Mouse (Mus musculus) thymus, postnatal 25 days (tissue): Measurements from ENCODE around the gene Gm49395.

Source experiments
- DNase-seq: peaks from one replicate; pipeline ENCODE4 v3.0.0; 2022

Gm49395 gene

GRCm38 (mm10) chr13:115101355-115102191, at the start of gene Gm49395, which contains the start of gene Itga1:
Gm49395 (minus strand) TSS chr13:115101921.
Itga1 (minus strand) TSS chr13:115101964.
- no peak for DNase-seq

DNA sequence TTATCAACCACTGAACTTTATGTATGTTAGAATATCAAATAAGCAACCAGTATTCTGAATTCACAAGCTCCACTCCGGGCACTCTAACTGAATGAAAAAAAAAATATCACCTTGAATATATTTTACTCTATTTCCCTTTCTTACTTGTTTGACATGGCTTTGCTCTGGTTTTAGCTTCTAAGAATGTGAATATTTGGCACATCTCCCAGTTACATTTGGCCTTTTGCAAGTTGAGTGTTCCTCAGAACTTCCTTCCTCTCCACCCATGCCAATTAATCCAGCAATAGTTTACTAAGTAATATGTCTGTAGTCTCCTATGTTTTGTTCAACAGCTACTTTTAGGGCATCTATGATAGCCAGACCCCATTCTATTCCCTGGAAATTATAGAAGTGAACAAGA, 48.9 kb upstream of the Gm49395 start:
- DNase-seq, result no peak

DNA sequence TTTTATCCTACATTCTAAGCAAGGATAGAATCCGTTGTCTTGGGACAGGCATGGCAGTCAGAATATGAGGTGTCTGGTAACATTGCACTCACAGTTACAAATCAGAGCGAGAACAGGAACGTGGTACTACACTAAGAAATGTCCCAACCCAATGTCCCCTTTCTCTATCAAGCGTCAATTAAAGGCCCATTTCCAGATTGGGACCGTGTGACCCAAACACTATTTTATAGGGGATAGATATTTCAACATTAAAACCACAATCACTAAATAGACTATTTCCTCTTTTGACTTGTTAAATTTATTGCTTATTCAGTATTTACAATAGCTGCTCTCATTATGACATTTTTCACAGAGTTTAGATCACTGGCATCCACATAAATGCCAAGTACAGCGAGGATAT, 48.1 kb upstream of the Gm49395 start:
- DNase-seq, result no peak

GRCm38 (mm10) chr13:115143575-115143974, 41.9 kb upstream of the Gm49395 start:
- DNase-seq, result no peak

DNA sequence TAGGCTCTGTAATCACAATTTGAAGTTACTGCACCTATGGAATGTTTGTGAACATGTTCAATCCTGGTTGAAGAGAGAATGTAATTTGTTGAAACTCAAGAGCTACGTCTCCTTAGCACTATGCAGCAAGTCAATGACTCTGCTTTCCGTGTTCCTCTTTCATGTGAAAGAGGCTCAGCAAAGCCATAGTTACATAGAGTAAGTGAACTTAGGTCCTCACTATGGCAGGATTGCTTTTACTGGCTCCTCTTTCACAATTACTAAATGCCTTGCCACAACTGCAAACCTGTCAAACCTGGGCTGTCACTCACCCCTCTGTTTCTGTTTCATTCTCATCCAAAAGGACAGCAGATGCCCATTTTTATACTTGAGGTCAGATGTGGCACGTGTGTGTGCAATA, 40.3 kb upstream of the Gm49395 start:
- no peak for DNase-seq

GRCm38 (mm10) chr13:115138513-115138912, 36.8 kb upstream of the Gm49395 start:
- DNase-seq, result no peak

DNA sequence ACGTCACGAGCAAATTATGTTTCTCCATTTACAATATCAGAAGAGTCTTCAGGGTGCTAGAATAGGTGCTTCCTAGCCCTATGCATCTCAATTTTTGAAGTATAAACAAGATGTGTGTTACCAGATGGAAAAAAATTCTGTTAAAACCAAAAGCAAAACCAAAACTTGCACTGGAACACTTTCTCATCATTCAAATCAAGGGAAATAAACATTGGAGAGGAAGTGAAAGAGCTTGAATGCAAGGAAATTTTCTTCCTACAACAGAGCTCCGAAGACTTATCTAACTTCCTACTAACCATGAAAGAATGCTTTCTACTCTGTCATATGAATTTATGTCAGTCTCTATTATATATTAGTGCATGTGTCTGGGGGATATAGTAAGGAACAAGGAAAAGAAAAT, 35.0 kb upstream of the Gm49395 start:
- DNase-seq, result no peak

DNA sequence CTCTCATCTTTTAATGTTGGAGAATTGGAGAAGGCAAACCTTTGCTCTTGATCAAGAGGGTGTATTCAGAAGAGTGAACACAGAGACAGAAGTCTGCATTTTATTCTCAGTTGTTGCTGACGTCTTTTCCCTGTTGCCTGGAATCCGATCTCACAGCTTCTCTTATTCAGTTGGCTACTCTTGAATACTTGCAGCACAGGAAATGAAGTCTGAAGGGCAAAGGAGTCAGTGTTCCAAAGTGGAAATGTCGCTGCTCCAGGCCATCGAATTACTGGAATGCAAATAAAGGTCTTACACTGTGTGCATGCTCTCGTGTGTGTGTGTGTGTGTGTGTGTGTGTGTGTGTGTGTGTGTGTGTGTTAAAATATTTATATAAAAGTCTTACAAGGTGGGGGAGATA, 30.7 kb upstream of the Gm49395 start:
- DNase-seq, result no peak

- no peak for DNase-seq
Observed at GRCm38 (mm10) chr13:115131381-115131780, 29.7 kb upstream of the Gm49395 start.

DNA sequence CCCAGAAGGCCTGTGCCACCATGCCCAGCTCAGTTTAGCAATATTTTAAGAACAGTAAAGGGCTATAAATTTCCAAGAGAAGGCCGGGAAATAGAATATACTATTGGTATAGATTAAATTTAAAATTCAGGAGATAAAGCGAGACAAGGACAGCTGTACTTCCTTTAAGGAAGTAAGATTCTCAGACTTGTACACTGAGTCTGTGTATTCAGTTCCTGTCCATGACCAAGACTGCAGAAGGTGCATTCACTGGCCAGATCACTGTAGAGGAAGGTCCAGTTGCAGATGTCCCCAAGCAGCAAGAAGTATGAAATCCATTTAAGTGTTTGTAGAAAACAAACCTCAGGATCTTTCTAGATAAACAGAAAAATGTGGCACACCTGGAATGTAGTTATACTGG, 28.3 kb upstream of the Gm49395 start:
- no peak for DNase-seq

DNA sequence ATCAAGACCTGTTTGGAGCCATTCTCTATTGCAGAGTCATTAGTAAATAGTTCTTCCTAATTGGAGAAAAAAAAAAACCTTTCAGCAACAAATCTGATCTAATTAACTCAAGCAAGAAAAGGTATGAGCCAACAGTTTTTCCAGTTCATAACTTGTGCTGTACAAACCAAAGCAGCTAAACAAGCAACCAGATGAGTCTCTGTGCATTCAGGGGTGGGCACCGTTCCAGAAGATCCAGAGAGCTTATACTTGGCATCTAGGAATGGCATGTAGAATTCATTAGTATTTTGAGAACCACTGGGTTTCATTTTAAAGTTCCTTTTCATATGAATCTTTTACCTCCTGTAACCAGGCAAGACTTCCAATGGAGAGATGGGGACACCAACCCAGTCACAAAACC, 26.1 kb upstream of the Gm49395 start:
- DNase-seq, result no peak

DNA sequence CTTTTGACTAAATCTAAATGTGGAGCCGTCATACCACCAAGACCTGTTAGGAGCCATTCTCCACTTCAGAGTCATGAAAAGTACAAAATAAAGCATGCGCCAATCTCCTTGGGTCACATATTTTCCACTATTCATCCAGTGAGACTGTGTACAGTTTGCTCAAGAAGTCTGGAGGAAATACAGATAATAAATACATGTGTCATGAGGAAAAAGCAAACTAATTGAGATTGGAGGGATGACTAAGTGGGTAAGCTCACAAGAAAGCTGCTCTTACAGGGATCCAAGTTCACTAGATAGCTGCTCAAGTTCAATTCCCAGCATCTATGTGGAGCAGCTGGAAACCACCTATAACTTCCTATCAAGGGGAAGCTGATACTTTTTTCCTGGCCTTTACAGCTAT, 24.8 kb upstream of the Gm49395 start:
- no peak for DNase-seq

GRCm38 (mm10) chr13:115125130-115125529, 23.4 kb upstream of the Gm49395 start:
- DNase-seq, result no peak

DNA sequence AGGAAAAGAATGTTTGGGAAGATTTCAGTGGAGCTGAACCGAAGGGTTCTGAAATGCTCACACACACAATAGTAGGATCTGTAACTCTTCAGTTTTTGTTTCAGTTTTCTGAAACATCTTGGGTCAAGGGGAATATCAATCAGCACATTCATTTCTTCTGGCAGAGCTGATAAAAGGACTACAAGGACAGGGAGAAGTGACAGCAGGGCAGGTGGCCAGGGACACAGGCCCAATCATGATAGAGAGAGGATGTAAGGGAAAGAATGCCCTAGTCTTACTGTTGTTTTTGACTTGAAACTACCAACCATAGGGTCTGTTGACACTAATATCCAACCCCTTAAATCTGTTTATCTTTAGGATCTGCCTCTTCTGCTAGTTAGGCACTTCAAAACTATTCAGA, 22.8 kb upstream of the Gm49395 start:
- no peak for DNase-seq

- DNase-seq, result no peak
Observed at GRCm38 (mm10) chr13:115118756-115119155, 17.0 kb upstream of the Gm49395 start.

GRCm38 (mm10) chr13:115118195-115118594, 16.5 kb upstream of the Gm49395 start:
- DNase-seq, result no peak

DNA sequence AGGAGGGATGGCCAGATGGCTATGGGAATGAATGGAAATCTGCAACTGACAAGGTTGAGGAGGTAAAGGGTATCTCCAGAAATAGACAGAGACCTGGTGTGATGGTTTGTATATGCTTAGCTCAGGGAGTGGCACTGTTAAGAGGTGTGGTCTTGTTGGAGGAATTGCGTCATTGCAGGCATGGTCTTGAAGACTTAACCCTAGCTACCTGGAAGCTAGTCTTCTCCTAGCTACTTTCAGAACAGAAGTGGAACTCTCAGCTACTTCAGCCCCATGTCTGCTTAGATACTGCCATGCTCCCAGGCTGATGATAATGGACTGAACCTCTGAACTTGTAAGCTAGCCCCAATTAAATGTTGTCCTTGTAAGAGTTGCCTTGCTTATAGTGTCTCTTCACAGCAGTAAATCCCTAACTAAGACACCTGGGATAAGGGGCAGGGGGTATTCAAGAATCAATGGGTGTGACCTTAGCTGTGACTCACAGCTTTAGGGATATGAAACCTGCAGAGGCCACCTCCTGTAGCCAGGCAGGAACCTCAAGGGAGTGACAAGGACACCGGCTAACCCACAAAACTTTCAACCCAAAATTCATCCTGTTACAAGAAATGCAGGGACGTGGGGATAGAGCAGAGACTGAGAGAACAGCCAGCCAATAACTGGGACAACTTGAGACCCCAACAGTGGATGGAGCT, 15.4 kb upstream of the Gm49395 start:
- DNase-seq, result no peak

DNA sequence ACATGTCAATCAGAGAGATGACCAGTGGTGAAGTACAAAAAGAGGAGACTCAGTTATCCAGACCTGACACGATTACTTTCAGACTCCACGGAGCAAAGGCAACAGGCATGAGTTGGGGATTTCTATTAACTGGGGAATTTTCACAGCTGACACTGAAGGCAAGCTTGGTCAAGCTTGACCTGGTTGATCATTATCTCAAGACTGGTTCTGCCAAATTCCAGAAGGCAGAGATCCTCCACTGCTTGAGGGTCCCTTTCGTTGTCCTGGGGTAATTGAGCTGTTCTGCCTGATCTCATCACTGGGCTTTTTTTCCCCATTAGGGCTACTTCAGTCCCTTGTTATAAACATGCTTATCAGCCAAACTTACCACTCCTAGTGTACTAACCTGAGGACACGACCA, 7.9 kb upstream of the Gm49395 start:
- no peak for DNase-seq

DNA sequence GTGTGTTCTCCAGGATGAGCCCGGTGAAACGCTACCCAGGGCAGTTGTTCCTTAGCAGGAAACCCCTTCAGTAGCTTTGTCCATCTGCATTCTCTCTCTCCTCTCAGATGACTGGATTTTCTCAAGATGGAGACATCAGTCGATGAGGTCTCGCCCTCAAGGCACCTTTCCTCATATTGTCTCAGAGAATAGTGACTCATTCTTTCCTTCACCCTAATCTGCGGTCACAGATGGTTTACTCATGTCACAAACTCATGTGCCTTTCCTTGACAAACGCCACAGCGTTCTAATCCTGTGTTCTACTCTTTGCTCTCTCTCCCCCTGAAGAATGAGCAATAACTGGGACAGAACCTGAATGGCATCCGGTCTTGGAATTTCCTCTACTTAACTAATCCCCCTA, 5.7 kb upstream of the Gm49395 start:
- DNase-seq, result no peak

DNA sequence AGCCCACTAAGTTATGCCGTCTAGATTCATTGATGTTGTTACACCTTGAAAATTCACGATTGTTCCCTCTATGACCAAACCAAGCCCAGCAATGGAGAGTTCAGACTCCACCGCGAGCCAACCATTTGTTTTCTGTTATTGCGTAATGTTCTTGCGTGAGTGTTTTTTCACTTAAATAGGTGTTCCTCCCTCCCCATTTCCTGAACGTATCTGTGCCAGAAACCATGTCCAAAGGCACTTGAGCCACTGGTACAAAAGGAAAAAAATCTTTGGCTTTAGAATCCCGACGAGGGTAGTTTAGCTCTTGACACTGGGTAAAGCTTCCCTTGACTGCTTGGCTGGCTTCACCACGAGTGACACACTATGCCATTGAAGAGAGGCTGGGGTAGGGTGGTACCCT, 4.5 kb upstream of the Gm49395 start:
- no peak for DNase-seq

GRCm38 (mm10) chr13:115102754-115103153, 1.0 kb upstream of the Gm49395 start:
- no peak for DNase-seq

GRCm38 (mm10) chr13:115100381-115101177, 1.1 kb downstream of the Gm49395 start:
- DNase-seq, result no peak

- no peak for DNase-seq
Observed at GRCm38 (mm10) chr13:115099381-115099780, 2.3 kb downstream of the Gm49395 start.

DNA sequence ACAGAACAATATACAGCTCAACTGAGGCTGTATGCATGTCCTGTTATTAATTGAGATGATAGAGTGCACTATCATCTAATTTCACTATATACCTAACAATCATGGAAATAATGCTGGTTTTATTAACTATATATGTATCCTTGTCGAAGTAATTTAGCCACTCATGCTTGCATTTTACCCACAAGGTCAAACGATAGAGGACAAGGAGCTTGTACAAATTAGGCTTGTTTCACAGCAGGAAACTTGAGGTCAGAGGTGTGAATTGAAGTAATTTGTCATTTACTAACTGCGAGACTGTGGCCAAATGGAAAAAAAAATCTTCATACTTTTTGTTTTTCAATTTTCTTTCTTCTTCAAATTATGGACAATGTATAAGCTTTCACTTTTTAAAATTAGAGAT, 3.5 kb downstream of the Gm49395 start:
- DNase-seq, result no peak
